In the genomic region with DNA sequence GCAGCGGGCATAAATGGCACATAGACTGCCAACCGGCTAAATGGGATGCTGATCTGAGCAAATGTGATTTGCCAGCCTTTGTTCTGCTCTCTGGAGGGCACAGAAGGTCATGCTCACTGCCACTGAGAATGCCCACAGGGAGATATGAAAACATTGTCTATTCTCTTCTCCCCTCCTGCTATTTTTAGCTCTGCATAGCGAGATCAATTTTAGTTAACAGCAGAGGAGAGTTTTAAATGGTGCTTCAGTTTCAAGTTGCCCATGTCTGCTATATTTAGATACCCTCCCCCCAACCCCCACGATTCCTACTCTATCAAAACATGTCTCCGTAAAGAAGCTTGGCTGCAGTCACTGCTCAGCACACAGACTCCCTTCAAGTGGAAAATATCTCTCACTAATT, we compare ENCODE assay signal across 8 mouse cellular contexts. TPM values are rescaled to one million over a fixed set of nuclear protein-coding genes. Genes with fewer than 3 reads are reported as not detected.
DNase-seq lines count a peak whose midpoint lies in the region; ATAC-seq lines count a peak whose summit lies in the region.

No protein-coding gene starts in this region.

- H3K4me2 ChIP-seq in midbrain, embryonic 12.5 days (replicated peaks), result no peak overlapping the region
- no peak overlapping the region for H3K4me2 ChIP-seq in midbrain, embryonic 11.5 days
- H3K4me2 ChIP-seq in forebrain, embryonic 14.5 days (ENCODE audit: low read length), result peak overlapping the region; percentile 24
- H3K4me2 ChIP-seq in hindbrain, embryonic 15.5 days, result peak overlapping the region; percentile 26

- peaks cover 21% of the 10 kb centered on the region for H3K4me1 ChIP-seq in midbrain, embryonic 12.5 days
- H3K4me1 ChIP-seq in midbrain, embryonic 11.5 days (ENCODE audit: control insufficient read depth, insufficient read depth, low read length), result no peaks in the 10 kb centered on the region
- H3K4me1 ChIP-seq in forebrain, embryonic 14.5 days (ENCODE audit: control insufficient read depth, insufficient read depth, low read length), result peaks cover 22% of the 10 kb centered on the region
- peaks cover 32% of the 10 kb centered on the region for H3K4me1 ChIP-seq in hindbrain, embryonic 15.5 days (replicated peaks)

- H3K4me3 ChIP-seq in midbrain, embryonic 12.5 days, result no peak overlapping the region
- no peak overlapping the region for H3K4me3 ChIP-seq in midbrain, embryonic 11.5 days (ENCODE audit: low read depth, low read length)
- no peak overlapping the region for H3K4me3 ChIP-seq in forebrain, embryonic 14.5 days (ENCODE audit: low read depth, low read length)
- H3K4me3 ChIP-seq in hindbrain, embryonic 15.5 days, result no peak overlapping the region

- ATAC-seq in midbrain, embryonic 12.5 days (ENCODE audit: low FRiP score, low read depth), result no peak
- no peak for ATAC-seq in midbrain, embryonic 11.5 days (ENCODE audit: low FRiP score)
- peak; percentile 80 for ATAC-seq in forebrain, embryonic 14.5 days
- peak; percentile 57 for ATAC-seq in hindbrain, embryonic 15.5 days (ENCODE audit: low FRiP score, low read depth)
- ATAC-seq in granulocyte monocyte progenitor cell, adult 5-6 weeks (replicated peaks; ENCODE audit: poor library complexity, severe bottlenecking), result no peak

- DNase-seq in midbrain, embryonic 11.5 days (ENCODE audit: low spot score, missing footprints), result no peak
- peak; percentile 87 for DNase-seq in forebrain, embryonic 14.5 days (ENCODE audit: low spot score)
- peak; percentile 18 to 20 for DNase-seq in right cerebral cortex, adult 2 months (ENCODE audit: low spot score in 2 of 2)
- no peak for DNase-seq in spleen, postnatal 10 days (ENCODE audit: low spot score in 2 of 2)
- no peak for DNase-seq in ovary, adult 18-20 months (ENCODE audit: low spot score)

- no peak overlapping the region for H3K9ac ChIP-seq in midbrain, embryonic 12.5 days (replicated peaks)
- no peak overlapping the region for H3K9ac ChIP-seq in midbrain, embryonic 11.5 days (ENCODE audit: low read length)
- peak overlapping the region; percentile 42; the same call in 1 of the 2 replicates for H3K9ac ChIP-seq in forebrain, embryonic 14.5 days (ENCODE audit: low read length)
- no peak overlapping the region for H3K9ac ChIP-seq in hindbrain, embryonic 15.5 days

- H3K36me3 ChIP-seq in midbrain, embryonic 12.5 days, result no peaks in the 10 kb centered on the region
- no peaks in the 10 kb centered on the region for H3K36me3 ChIP-seq in midbrain, embryonic 11.5 days (ENCODE audit: control insufficient read depth, insufficient read depth, low read length)
- H3K36me3 ChIP-seq in forebrain, embryonic 14.5 days (ENCODE audit: control insufficient read depth, insufficient read depth, low read length), result no peaks in the 10 kb centered on the region
- H3K36me3 ChIP-seq in hindbrain, embryonic 15.5 days, result no peaks in the 10 kb centered on the region; the same call in 1 of the 2 replicates

- no peaks in the 10 kb centered on the region for H3K27me3 ChIP-seq in midbrain, embryonic 12.5 days
- no peaks in the 10 kb centered on the region for H3K27me3 ChIP-seq in midbrain, embryonic 11.5 days (ENCODE audit: control insufficient read depth, insufficient read depth, low read length)
- H3K27me3 ChIP-seq in forebrain, embryonic 14.5 days (replicated peaks; ENCODE audit: control insufficient read depth, insufficient read depth, low read length), result no peaks in the 10 kb centered on the region
- no peaks in the 10 kb centered on the region for H3K27me3 ChIP-seq in hindbrain, embryonic 15.5 days

- WGBS in midbrain, embryonic 12.5 days, result 37% methylated on average over 5 of the region's 5 CpGs
- 44% methylated on average over 5 of the region's 5 CpGs for WGBS in midbrain, embryonic 11.5 days
- under 1% methylated on average over 5 of the region's 5 CpGs for WGBS in forebrain, embryonic 14.5 days
- WGBS in hindbrain, embryonic 15.5 days, result 2% methylated on average over 5 of the region's 5 CpGs

- H3K9me3 ChIP-seq in midbrain, embryonic 12.5 days, result no peaks in the 10 kb centered on the region
- H3K9me3 ChIP-seq in midbrain, embryonic 11.5 days (ENCODE audit: control insufficient read depth, low read length), result no peaks in the 10 kb centered on the region
- no peaks in the 10 kb centered on the region for H3K9me3 ChIP-seq in forebrain, embryonic 14.5 days (replicated peaks; ENCODE audit: control insufficient read depth, low read length)
- H3K9me3 ChIP-seq in hindbrain, embryonic 15.5 days, result no peaks in the 10 kb centered on the region

- H3K27ac ChIP-seq in midbrain, embryonic 12.5 days (replicated peaks), result 0 out of 2 replicates have a peak overlapping the region, but pooled peaks have one; percentile 8
- no peak overlapping the region for H3K27ac ChIP-seq in midbrain, embryonic 11.5 days (ENCODE audit: low read depth, low read length)
- peak overlapping the region; percentile 82 for H3K27ac ChIP-seq in forebrain, embryonic 14.5 days (ENCODE audit: low read depth, low read length)
- peak overlapping the region; percentile 82 for H3K27ac ChIP-seq in hindbrain, embryonic 15.5 days (replicated peaks)

RNA-seq across cellular contexts. Expression of a gene that starts 52.2 kb away (rescaled TPM):
- 28.7 and 29.9 TPM in 2 replicates for polyA plus RNA-seq in midbrain, embryonic 12.5 days (2016; fragmentation: Nextera tagmentation; extraction: Ambion mirVana)
- 11.5 and 15.3 TPM in 2 replicates for polyA plus RNA-seq in midbrain, embryonic 11.5 days (2014; fragmentation: Nextera tagmentation; extraction: Ambion mirVana)
- polyA plus RNA-seq in forebrain, embryonic 14.5 days (2014; fragmentation: Nextera tagmentation; extraction: Ambion mirVana), result 38.4 and 49.6 TPM in 2 replicates
- polyA plus RNA-seq in hindbrain, embryonic 15.5 days (2015; fragmentation: Nextera tagmentation; extraction: Ambion mirVana), result 105 and 116 TPM in 2 replicates
- 5.4 and 5.6 TPM in 2 replicates for total RNA-seq in granulocyte monocyte progenitor cell, adult 5-6 weeks (2014; fragmentation: Nextera tagmentation)
- total RNA-seq in granulocyte monocyte progenitor cell, adult 5-6 weeks (2017), result 5.2 and 6.2 TPM in 2 replicates

Comparison
In these comparisons a context has a peak if more than half of its experiments do, and no peak if none do; other contexts are left out.
1. ATAC-seq: peak in forebrain, embryonic 14.5 days (single experiment) and hindbrain, embryonic 15.5 days (single experiment); none in midbrain, embryonic 12.5 days (single experiment), midbrain, embryonic 11.5 days (single experiment) and granulocyte monocyte progenitor cell, adult 5-6 weeks (single experiment).
2. H3K4me2 ChIP-seq: peak in forebrain, embryonic 14.5 days (single experiment) and hindbrain, embryonic 15.5 days (single experiment); none in midbrain, embryonic 12.5 days (single experiment) and midbrain, embryonic 11.5 days (single experiment).
3. DNase-seq: peak in forebrain, embryonic 14.5 days (single experiment) and right cerebral cortex, adult 2 months (2 of 2); none in midbrain, embryonic 11.5 days (single experiment), spleen, postnatal 10 days (0 of 2) and ovary, adult 18-20 months (single experiment).